Mouse (Mus musculus): ENCODE data around the gene Rhoq.

DNA sequence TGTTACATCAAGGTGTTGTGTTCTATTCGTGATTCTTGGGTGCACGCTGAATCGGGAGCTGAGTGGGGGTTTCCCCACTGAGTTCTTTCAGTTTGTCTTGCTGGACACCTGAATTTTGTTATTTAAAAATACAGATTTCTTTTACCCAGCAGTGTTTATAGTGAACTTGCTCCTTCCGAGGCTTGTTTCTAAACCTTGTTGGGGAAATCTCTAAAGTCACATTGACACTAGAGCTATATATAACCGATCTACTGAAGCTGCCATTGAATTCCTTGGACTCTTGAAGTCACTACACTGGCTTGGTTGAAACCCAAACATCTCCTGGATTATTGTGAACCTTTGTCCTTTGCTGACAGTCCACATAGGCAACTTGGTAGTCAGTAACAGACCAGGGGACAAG lies 5.6 kb upstream of the Rhoq start:
- TF ChIP-seq POLR2A (IDR thresholded peaks at IDR 0.05; ENCODE audit: borderline replicate concordance, low read depth, low read length) (no peak), CTCF (IDR thresholded peaks at IDR 0.05; ENCODE audit: low read depth, low read length) (no peak)
